Mouse (Mus musculus): ENCODE measurements around the gene Kcnk7.
A peak's percentile ranks its signal among the peaks of the same experiment; 100 is the strongest.

DNA sequence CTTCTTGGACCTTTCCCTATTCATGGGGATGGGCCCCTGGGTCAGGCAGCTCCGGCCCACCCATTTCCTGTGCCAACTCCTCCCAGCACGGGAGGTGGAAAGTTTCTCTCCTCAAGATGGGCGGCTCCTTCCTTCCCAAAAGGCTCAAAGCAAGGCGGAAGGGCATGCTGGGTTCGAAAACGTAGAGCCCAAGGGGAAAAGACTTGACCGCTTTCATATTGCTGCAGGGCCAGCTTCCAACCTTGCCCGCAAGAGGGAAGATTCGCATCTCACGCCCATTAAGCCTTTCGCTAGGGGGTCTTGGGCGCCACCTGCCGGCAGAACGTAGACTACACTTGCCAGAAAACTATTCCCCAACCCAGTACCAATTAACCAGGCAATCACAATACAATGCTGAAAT, 23.5 kb downstream of the Kcnk7 start:
- TF ChIP-seq GATA1 (IDR thresholded peaks at IDR 0.05; ENCODE audit: borderline replicate concordance, low read length) (no peak), FLI1 (IDR thresholded peaks at IDR 0.05; ENCODE audit: low read length) (0 out of 2 replicates have a peak, but pooled peaks have one; percentile 28)
